Mouse (Mus musculus): ENCODE measurements around the gene B3glct.

GRCm38 (mm10) chr5:149790087-149790486 is 112.1 kb downstream of the B3glct start:
- TF ChIP-seq POLR2A (IDR thresholded peaks at IDR 0.05; ENCODE audit: low read depth, low read length): no peak
- no peak for TF ChIP-seq CTCF (IDR thresholded peaks at IDR 0.05; ENCODE audit: extremely low read depth, insufficient read length, insufficient replicate concordance, low read depth, low read length)

Measured in small intestine, adult 2 months (tissue).